ENCODE assay signal across 7 mouse cellular contexts in the genomic region with DNA sequence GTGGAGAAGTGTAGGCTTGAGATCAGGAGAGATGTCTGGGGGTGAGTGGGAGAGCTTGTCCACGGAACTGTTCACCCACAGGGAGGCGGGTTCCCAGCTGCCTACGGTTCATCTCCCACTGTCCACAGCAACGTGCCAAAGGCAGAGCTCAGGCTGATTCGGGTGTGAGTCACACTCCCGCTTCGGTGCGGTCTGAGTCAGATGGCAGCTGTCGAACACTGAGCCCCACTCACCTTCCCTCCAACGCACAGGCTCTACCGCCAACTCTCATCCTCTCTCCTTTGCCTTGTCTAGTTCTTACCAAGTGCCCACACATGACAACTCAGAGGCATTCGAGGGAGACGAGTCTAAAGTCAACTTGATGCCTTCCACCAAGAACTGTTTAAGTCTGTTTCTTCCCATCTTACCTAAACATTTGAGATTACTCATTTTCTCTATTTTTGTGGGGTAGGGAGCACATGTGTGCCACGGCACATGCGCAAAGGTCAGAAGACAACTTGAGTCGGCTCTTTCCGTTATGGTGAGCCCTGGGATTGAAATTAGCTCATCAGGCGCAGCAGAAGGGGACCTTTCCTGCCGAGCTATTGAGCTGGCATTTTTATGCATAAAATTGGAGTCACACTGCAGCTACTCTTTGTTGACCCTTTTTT.
A peak's percentile ranks its signal among the peaks of the same experiment; 100 is the strongest.
DNase-seq lines count a peak whose midpoint lies in the region; ATAC-seq lines count a peak whose summit lies in the region.

No protein-coding gene starts in this region.

- peaks cover 14% of the 10 kb centered on the region for H3K4me1 ChIP-seq in midbrain, embryonic 15.5 days

- no peak overlapping the region for H3K9ac ChIP-seq in midbrain, embryonic 15.5 days

- 76% methylated on average over 19 of the region's 19 CpGs for WGBS in midbrain, embryonic 15.5 days

- H3K9me3 ChIP-seq in midbrain, embryonic 15.5 days: no peaks in the 10 kb centered on the region

- no peak overlapping the region for H3K4me2 ChIP-seq in midbrain, embryonic 15.5 days

- H3K27me3 ChIP-seq in midbrain, embryonic 15.5 days (replicated peaks): no peaks in the 10 kb centered on the region

- H3K36me3 ChIP-seq in midbrain, embryonic 15.5 days (replicated peaks): no peaks in the 10 kb centered on the region

- peak; percentile 18 to 24 for DNase-seq in kidney, postnatal 36 days
- DNase-seq in kidney, adult 18-20 months: no peak
- peak; percentile 62 for DNase-seq in cerebellum, adult 11-12 months
- peak; percentile 38 for DNase-seq in gastrocnemius, postnatal 14 days
- DNase-seq in right cerebral cortex, postnatal 14 days: peak; percentile 57
- no peak for DNase-seq in urinary bladder, postnatal 14 days (ENCODE audit: low spot score)

- intact Hi-C loops in gastrocnemius, postnatal 14 days (cut with DNase I; ENCODE audit: low total_unique reads): no loop called here

- H3K4me3 ChIP-seq in midbrain, embryonic 15.5 days: no peak overlapping the region

- H3K27ac ChIP-seq in midbrain, embryonic 15.5 days: no peak overlapping the region

- no peak for ATAC-seq in midbrain, embryonic 15.5 days (replicated peaks)

Comparison
In these comparisons a context has a peak if more than half of its experiments do, and no peak if none do; other contexts are left out.
1. DNase-seq: peak in kidney, postnatal 36 days (2 of 2), cerebellum, adult 11-12 months (single experiment), gastrocnemius, postnatal 14 days (single experiment) and right cerebral cortex, postnatal 14 days (single experiment); none in kidney, adult 18-20 months (single experiment) and urinary bladder, postnatal 14 days (single experiment).